Mouse (Mus musculus) bone marrow, adult 2 months (tissue): ENCODE measurements around the gene Lst1.

Experiments
- CTCF ChIP-seq: fragments of 200-500 bp; IDR thresholded peaks from 2 replicates; pipeline ENCODE4 v1.5.1; 2011; ENCODE audit warnings: low read length, control low read depth; ENCODE audit not compliant: control insufficient read depth, insufficient read depth
- POLR2A ChIP-seq: fragments of 200-500 bp; IDR thresholded peaks from 2 replicates; pipeline ENCODE4 v1.6.1; 2011; ENCODE audit warnings: low read depth, mild to moderate bottlenecking, control low read depth, low read length, borderline replicate concordance; ENCODE audit not compliant: control insufficient read depth

- TF ChIP-seq CTCF (no peak), POLR2A (no peak)
Measured at GRCm38 (mm10) chr17:35189186-35189585, 947 bp upstream of the Lst1 start.
